Mouse (Mus musculus): Measurements from ENCODE around the gene Cfh. TPM values are rescaled to one million over a fixed set of nuclear protein-coding genes. Genes with fewer than 3 reads are reported as not detected.

The Cfh gene
- total RNA-seq (2023): under 1 TPM in 1 of 2 experiments, not detected in 1; 0.17 TPM

DNA sequence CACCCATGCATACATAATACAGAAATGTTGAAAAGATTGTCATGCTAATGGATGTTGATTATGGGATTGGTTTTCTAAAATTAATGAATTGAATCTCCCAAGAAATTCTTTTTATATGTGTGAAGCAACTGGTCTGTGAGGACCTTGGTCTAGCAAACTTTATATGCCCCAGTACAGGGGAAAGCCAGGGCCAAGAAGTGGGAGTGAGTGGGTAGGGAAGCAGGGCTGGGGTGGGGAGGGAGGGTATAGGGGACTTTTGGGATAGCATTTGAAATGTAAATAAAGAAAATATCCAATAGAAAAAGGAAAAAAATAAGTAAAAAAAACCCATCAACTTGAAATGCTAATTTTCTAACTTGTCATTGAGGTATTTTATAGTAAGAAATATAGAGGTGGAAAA is at the start of gene Cfh:
Gene Cfh, minus strand, starts transcription at position 101 of the 400 bp plus-strand sequence.

Other genes starting within 250 kb of the Cfh start
- not detected for gene Kcnt2, start 62.4 kb upstream of the Cfh start, total RNA-seq (2023)

All from B cell, adult 67 days (primary cell).